Mouse (Mus musculus) myocyte (in vitro differentiated cells): ENCODE data around the gene Itpk1.

ENCODE experiments used
- E2F4 ChIP-seq: IDR thresholded peaks from one replicate; pipeline ENCODE4 v1.6.1; 2011; ENCODE audit warnings: mild to moderate bottlenecking, control low read depth, moderate library complexity; ENCODE audit not compliant: insufficient read depth
- MAX ChIP-seq: IDR thresholded peaks from one replicate; pipeline ENCODE4 v1.6.1; 2011; ENCODE audit warnings: low read depth, mild to moderate bottlenecking, control low read depth
- POLR2A ChIP-seq: IDR thresholded peaks from one replicate; pipeline ENCODE4 v1.6.1; 2011; ENCODE audit warnings: low read depth, mild to moderate bottlenecking, control low read depth, moderate library complexity; ENCODE audit not compliant: insufficient read length
- USF1 ChIP-seq: IDR thresholded peaks from one replicate; pipeline ENCODE4 v1.6.1; 2011; ENCODE audit warnings: low read depth, mild to moderate bottlenecking, control low read depth, moderate library complexity

DNA sequence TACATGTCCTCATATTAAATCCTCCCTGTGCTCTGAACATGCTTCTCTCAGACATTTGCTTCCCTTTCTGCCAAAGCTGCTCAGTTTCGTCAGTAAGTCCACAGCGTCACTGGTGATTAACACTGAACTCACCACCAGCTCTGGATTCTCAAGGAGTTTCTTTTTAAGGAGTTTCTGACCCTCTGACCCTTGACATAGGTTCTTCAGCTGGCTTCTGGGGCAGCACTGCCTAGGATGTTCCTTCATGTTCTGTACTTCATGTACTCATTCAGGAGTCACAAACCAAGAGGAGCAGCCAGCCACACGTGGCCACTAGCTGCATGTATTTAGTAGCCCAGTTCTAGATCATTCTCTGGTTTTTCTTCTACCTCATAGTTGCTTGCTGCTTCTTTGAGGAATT is 43.5 kb upstream of the Itpk1 start:
- TF ChIP-seq POLR2A (no peak), MAX (no peak), USF1 (no peak), E2F4 (no peak)
